Mouse (Mus musculus) spleen, postnatal 14 days (tissue): ENCODE data around the gene Dhx15.
"Not testable (repeated sequence)": the region's sequence is repeated elsewhere in the genome, so short reads cannot be mapped to it uniquely, and the experiment has no call there.

Source experiments
- DNase-seq, 2 experiments: peaks; one replicate each; pipeline ENCODE4 v3.0.0; 2021 to 2022; ENCODE audit warnings: low spot score in 2 of 2

Gene Dhx15

DNA sequence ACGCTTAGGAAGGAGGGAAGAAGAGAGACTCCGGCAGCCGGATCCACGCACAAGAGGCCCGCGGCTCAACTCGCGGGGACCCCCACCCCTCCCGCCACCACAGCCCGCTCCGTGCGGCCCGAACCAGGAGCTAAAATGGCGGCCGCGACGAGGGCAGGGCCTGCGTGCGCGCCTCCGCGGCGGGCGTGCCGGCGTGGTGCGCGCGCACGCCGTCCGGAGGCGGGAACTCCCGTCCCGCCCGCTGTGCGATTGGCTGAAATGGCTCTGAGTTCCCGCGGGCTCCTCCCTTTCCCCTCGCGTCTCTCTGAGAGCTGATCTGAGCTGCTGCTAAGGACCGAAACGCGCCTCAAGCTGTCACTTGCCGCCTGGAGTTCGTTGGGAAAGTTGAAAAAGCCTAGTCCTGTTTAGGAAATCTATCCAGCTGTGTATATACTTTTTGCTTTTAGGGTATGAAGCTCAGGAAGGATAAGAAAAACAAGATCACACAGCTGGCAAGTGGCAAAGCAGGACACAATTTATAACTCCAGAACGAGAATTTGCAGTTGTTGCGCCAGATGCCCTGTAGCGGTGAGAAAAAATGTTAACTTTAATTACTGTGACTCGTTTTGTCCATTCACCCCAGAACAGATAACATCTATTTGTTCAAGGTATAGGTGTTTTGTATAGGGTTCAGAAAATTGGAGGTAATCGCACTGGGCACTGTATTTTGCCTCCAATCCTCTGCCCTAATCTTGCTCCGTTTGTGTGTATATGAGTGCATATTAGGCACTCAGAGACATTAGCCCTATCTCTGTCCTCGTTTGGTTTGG is at the start of gene Dhx15:
Gene Dhx15 (minus strand): TSS at position 144 of the 809 bp plus-strand sequence.
- DNase-seq: peak; percentile 83 to 88

DNA sequence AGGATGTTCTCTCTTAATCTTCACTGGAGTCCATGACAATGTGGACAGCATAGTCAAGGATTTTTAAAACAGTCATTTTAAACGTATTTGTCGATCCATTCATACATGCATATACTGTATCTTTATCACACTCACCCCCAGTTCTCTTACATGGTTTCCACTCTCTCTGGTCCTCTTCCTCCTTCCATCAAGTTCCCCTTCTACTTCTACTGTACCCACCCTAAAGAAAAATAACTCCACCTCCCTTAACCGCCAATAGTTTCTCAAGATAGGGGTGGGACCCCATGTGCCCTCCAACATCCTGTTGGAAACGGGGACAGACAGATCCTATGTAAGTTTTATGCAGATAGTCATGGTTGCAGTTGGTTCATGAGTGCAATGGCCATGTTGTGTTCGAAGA is 48.6 kb upstream of the Dhx15 start:
- DNase-seq: no peak

GRCm38 (mm10) chr5:52237956-52238735 is 47.8 kb upstream of the Dhx15 start:
- DNase-seq: no peak

DNA sequence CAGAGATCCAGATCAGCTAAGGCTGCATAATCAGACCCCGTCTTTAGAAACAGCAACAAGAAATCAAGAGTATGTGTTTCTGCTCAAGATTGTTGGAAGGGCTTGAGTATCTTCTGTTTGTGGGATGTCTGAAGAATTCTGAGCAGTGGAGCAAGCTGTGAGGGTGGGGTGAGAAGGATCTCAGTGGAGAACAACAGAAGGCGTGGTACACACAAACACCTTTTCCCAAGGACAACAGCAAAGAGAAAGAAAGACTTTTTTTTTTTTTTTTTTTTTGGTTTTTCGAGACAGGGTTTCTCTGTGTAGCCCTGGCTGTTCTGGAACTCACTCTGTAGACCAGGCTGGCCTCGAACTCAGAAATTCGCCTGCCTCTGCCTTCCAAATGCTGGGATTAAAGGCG is 46.3 kb upstream of the Dhx15 start:
- DNase-seq: not testable (repeated sequence)

DNA sequence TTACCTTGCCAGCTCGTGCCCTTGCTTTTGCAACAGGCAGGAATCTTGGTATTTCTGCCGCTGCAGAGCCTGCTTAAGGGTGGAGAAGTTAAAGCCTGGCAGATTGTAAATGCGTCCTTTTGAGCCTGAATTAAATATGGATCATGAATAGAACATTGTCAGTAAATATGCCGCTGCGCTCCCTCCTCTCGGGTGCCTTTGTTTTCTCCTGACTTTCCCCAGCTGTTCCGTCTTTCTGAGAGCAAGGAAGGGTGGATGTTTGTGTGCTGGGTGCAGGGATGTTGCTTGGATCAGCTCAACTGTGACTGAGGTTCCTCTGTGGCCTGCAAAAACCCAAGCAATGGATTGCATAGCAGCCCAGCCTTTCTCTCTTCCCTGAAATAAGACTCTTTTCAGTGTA is 44.3 kb upstream of the Dhx15 start:
- no peak for DNase-seq

DNA sequence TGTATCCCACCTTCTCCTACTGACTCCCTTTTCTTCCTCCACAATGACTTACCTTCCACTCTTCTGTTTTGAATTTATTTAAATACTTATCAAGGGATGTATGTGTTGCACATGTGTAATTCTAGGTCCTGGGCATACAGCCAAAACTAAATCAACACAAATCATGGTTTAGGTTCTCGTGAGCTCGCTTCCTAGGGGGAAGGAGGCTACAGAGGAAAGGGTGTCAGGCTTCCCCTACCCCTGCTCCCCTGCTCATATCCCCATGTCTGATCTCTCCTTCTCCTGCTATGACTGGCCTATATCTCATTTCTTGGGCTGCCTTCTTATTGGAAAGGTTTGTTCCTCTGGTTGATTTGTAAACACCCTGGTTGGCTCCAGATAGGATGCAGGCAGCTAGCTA is 43.6 kb upstream of the Dhx15 start:
- no peak for DNase-seq

DNA sequence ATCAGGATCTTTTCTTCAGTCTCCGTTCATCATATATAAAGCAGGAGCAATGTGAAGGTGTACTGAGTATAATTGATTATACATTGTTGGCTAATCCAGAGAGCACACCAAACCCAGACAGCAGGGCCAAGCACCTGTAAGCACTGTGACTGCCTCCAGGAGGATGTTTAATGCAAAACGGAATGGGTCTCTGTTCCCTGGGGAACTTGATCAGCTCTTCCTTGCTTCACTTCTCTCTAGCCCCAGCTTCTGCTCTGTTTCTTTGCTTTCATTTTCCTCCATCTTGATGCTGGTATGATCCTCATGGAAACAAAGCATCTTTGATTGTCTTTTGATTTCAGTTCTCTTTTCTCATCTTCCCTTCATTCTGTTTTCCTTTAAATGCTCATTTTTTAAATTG is 42.3 kb upstream of the Dhx15 start:
- no peak for DNase-seq

GRCm38 (mm10) chr5:52232199-52232598 is 41.9 kb upstream of the Dhx15 start:
- DNase-seq: no peak

DNA sequence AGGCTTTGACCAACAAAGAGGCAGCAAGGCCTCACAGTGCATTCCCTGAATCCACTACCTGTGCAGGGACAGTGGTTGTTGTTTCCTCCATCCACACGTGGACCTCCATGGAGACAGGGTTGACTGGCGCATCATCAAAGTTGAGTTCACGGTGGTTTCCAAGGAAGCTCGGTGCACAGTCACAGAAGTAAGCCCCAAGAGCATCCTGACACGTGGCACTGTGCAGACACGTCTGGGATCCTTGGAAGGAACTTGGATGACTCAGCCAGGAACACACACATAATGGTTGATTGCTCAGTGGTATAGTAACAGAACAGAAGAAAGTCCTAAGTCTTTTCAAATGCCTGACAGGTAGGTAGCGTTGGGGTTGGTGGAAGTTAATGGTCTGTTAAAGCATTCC is 40.2 kb upstream of the Dhx15 start:
- no peak for DNase-seq

GRCm38 (mm10) chr5:52226677-52227076 is 36.4 kb upstream of the Dhx15 start:
- DNase-seq: no peak

DNA sequence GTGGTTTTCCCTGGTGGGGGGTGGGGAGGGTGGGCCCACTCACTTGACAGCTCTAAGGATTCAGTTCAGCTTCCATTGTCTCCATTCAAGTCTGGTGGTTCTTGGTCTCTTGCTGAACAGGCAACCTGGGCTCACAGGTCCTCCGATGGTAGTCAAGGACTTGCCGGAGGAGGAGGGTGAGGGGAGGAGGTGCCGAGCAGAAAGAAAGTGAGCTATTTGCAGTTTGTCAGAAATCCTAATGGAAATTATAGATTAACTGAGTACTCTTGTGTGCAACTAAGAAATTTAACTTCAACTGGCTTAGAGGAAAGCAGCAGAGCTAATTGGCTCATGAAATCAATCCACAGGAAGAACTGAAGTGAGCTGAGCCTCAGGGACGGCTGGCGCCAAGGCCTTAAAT is 31.3 kb upstream of the Dhx15 start:
- no peak for DNase-seq

- DNase-seq: no peak
Measured at GRCm38 (mm10) chr5:52220013-52220804, 29.9 kb upstream of the Dhx15 start.

GRCm38 (mm10) chr5:52218238-52218637 is 27.9 kb upstream of the Dhx15 start:
- DNase-seq: no peak

DNA sequence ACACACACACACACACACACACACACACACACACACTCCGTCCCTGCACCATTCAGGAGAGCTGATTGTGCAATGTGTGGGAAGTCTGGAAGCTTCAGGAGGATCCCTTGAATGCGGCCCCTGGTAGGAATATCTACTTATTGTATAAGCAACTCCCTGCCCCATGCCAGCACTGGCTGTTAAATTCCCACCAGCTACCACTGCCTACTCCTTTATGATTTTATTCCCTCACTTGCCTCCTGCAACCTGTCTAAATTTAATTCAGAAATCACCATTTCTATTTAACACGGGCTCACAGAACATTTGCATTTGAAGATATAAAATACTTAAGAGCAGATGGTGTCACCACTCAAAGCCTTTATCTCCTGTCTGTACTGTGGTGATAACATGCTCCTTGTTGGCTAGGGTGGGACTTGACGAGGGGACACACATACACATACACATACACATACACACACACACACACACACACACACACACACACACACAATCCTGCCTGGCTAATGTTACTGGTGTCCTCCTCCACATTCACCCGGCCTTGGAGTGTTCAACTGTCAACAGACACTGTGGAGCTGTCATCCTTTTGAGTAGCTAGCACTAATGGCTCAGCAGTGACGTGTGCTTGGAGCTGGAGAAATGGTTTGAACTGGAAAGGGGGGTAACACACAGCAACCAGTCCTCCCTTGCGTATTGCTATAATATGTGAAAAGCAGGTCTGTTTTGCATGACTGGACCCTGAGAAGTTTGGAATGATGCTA is 23.0 kb upstream of the Dhx15 start:
- no peak for DNase-seq

GRCm38 (mm10) chr5:52191180-52191468 is 810 bp upstream of the Dhx15 start:
- DNase-seq: no peak

DNA sequence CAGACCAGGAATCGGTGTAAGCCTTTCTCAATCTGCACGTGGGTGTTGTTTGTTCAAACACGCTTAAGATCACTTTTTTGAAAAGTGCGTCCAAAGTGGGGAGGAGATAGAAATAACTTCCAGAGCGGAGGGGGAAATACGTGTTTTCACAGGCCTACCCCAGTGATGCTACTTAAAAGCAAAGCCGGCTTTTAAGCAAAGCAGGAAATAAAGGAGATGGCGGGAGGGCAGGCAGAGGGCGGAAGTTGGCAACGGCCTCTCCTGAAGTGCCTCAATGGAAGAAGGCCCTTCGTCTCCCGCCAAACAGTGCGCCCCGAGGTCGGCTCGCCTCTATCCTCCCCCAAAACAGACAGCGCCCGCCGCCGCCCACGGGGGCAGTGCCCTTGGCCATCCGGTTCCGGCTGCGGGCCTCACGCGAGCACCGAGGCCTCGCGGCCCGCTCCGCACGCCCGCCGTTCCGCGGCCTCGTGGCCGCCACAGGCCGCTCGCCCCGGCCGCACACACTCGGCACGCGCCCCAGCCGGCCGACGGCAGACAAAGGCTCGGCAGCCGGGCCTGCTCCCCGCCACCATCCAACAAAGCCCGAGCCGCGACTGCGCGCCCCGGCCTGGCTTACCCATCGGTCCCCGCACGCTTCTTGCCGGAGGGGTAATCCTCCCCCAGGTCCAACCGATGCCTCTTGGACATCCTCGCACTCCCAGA is 499 bp downstream of the Dhx15 start:
- peak; percentile 25 to 53 for DNase-seq

GRCm38 (mm10) chr5:52188206-52188605 is 2.1 kb downstream of the Dhx15 start:
- DNase-seq: no peak

- no peak for DNase-seq
Measured at GRCm38 (mm10) chr5:52177326-52177725, 13.0 kb downstream of the Dhx15 start.

GRCm38 (mm10) chr5:52168468-52168867 is 21.8 kb downstream of the Dhx15 start:
- no peak for DNase-seq

DNA sequence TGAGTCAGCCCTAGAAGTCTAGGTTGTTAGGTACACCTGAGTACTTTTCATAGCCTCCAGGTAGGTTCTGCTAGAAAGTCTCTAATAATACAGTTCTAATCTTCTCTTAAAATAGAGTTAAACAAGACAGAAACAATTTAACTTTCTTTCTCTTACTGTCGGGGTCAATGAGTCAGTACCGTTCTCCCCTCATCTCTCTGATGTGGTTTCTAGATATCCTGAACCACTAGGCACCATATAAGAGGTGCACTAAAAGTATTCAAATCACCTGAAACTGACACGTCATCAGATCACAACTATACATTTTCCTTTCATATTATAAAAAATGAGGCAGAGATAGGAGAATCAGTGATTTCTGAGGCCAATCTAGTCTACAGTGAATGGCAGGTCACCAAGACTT is 41.2 kb downstream of the Dhx15 start:
- DNase-seq: no peak

DNA sequence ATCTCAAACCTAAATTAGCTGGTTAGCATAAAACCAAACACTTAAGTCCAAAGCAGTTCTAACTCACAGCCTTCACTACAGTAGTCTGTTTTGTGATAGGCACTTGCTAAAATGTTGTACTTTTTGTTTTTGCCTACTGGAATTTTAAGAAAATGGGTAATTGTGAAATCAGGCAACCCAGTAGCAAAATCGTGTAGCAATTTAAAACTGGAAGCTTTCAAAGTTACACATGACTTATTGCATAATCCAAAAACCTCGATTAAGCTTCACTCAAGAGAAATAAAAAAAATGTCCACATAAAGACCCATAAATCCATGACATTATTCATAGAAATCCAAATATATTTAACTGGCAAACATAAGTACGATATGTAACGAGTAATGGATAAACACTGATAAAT is 43.2 kb downstream of the Dhx15 start:
- no peak for DNase-seq
